Comparison of ENCODE assay signal across 9 mouse cellular contexts in the genomic region with DNA sequence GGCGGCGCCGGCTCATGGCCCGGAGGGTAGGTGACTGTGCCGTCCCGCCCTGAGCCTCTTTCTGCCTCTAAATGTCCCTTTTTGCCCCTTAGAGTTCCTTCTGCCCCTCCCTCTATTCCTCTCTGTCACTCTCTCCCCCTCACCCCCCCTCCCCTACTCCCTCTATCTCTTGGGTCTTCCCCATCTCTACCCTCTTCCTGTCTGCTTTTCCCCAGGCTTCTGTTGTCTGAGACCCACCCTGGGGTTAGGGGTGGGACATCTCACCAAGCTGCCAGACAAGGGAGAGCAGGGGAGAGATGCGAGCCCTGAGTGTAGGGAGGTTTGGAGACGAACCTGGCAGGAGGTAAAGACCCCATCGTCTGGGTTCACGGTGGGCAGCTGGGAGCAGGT. TPM values are rescaled to one million over a fixed set of nuclear protein-coding genes. Genes with fewer than 3 reads are reported as not detected.
A peak's percentile ranks its signal among the peaks of the same experiment; 100 is the strongest.
DNase-seq lines count a peak whose midpoint lies in the region; ATAC-seq and TF ChIP-seq lines count a peak whose summit lies in the region.
"Had no signal": no experiment of that assay in that cellular context is flagged by ENCODE, and none has a peak within 500 bp of the region (broad histone marks: within the 10 kb centered on the region; RNA-seq: fewer than 3 reads in every experiment).

No protein-coding gene starts in this region.

- H3K27ac ChIP-seq in heart, embryonic 12.5 days (ENCODE audit: poor library complexity, severe bottlenecking) = no peak overlapping the region
- no peak overlapping the region for H3K27ac ChIP-seq in ES-E14 (ENCODE audit: insufficient read depth, low read depth, low read length, poor library complexity, severe bottlenecking)
- peak overlapping the region; percentile 97 for H3K27ac ChIP-seq in hindbrain, embryonic 11.5 days (ENCODE audit: low read depth, low read length)
- peak overlapping the region; percentile 89 for H3K27ac ChIP-seq in midbrain, embryonic 13.5 days

- 0% methylated on average over 10 of the region's 10 CpGs for whole genome bisulfite sequencing in heart, embryonic 12.5 days
- 0% methylated on average over 10 of the region's 10 CpGs for WGBS in hindbrain, embryonic 11.5 days
- under 1% methylated on average over 10 of the region's 10 CpGs for WGBS in midbrain, embryonic 13.5 days

- no peaks in the 10 kb centered on the region for H3K9me3 ChIP-seq in heart, embryonic 12.5 days (replicated peaks)
- no peaks in the 10 kb centered on the region for H3K9me3 ChIP-seq in ES-E14 (ENCODE audit: control insufficient read depth, insufficient read depth, low read depth, low read length)
- H3K9me3 ChIP-seq in hindbrain, embryonic 11.5 days (ENCODE audit: control insufficient read depth, low read length) = no peaks in the 10 kb centered on the region
- no peaks in the 10 kb centered on the region for H3K9me3 ChIP-seq in midbrain, embryonic 13.5 days

- peak overlapping the region; percentile 81 for H3K9ac ChIP-seq in heart, embryonic 12.5 days
- peak overlapping the region; percentile 66 for H3K9ac ChIP-seq in ES-E14 (ENCODE audit: insufficient read depth, low read depth, low read length, poor library complexity, severe bottlenecking)
- peak overlapping the region; percentile 74 for H3K9ac ChIP-seq in hindbrain, embryonic 11.5 days (ENCODE audit: low read depth, low read length)
- H3K9ac ChIP-seq in midbrain, embryonic 13.5 days (replicated peaks) = peak overlapping the region; percentile 91

- no peak for DNase-seq in heart, adult 8-10 months (ENCODE audit: low spot score)
- DNase-seq in ES-E14 (ENCODE audit: low read depth, low spot score) = no peak
- DNase-seq in hindbrain, embryonic 11.5 days (ENCODE audit: low spot score) = no peak
- no peak for DNase-seq in frontal cortex, postnatal 36 days (ENCODE audit: low spot score in 2 of 2)
- DNase-seq in layer of hippocampus, adult 11-12 months (ENCODE audit: low spot score) = no peak

- peak overlapping the region; percentile 78 for H3K4me3 ChIP-seq in heart, embryonic 12.5 days
- peak overlapping the region; percentile 66 to 80 for H3K4me3 ChIP-seq in ES-E14 (ENCODE audit: insufficient read depth in 1 of 2, low read depth in 1 of 2, low read length in 2 of 2, poor library complexity in 1 of 2, severe bottlenecking in 1 of 2)
- H3K4me3 ChIP-seq in hindbrain, embryonic 11.5 days (ENCODE audit: low read depth, low read length) = peak overlapping the region; percentile 69
- peak overlapping the region; percentile 88 for H3K4me3 ChIP-seq in midbrain, embryonic 13.5 days (replicated peaks)

- peak overlapping the region; percentile 95 for H3K4me2 ChIP-seq in heart, embryonic 12.5 days
- H3K4me2 ChIP-seq in hindbrain, embryonic 11.5 days (replicated peaks; ENCODE audit: low read depth, low read length) = peak overlapping the region; percentile 67
- peak overlapping the region; percentile 84 for H3K4me2 ChIP-seq in midbrain, embryonic 13.5 days (replicated peaks)

- in situ Hi-C loops in ES-E14 (cut with MboI; ENCODE audit: low sequenced_read_pairs in 2 of 2, unreplicated experiment in 2 of 2) = no loop called here

- peaks cover 31% of the 10 kb centered on the region for H3K4me1 ChIP-seq in heart, embryonic 12.5 days (replicated peaks)
- H3K4me1 ChIP-seq in ES-E14 (ENCODE audit: control insufficient read depth in 2 of 2, insufficient read depth in 2 of 2, low read length in 2 of 2, poor library complexity in 1 of 2) = peaks cover 0 to 3% of the 10 kb centered on the region in 2 experiments; a peak in 2 of 4 replicates
- H3K4me1 ChIP-seq in hindbrain, embryonic 11.5 days (replicated peaks; ENCODE audit: control insufficient read depth, insufficient read depth, low read length) = peaks cover 16% of the 10 kb centered on the region
- H3K4me1 ChIP-seq in midbrain, embryonic 13.5 days (replicated peaks) = peaks cover 51% of the 10 kb centered on the region

- H3K36me3 ChIP-seq in heart, embryonic 12.5 days = peaks cover 16% of the 10 kb centered on the region
- no peaks in the 10 kb centered on the region for H3K36me3 ChIP-seq in ES-E14 (ENCODE audit: control insufficient read depth, insufficient read depth, low read length, poor library complexity, severe bottlenecking)
- peaks cover 15% of the 10 kb centered on the region; the same call in 1 of the 2 replicates for H3K36me3 ChIP-seq in hindbrain, embryonic 11.5 days (ENCODE audit: control insufficient read depth, insufficient read depth, low read length)
- peaks cover 34% of the 10 kb centered on the region for H3K36me3 ChIP-seq in midbrain, embryonic 13.5 days

- 0 out of 2 replicates have a peak, but pooled peaks cover 8% of the 10 kb centered on the region for H3K27me3 ChIP-seq in heart, embryonic 12.5 days (replicated peaks)
- no peaks in the 10 kb centered on the region for H3K27me3 ChIP-seq in hindbrain, embryonic 11.5 days (ENCODE audit: control insufficient read depth, insufficient read depth, low read length)
- no peaks in the 10 kb centered on the region for H3K27me3 ChIP-seq in midbrain, embryonic 13.5 days

- ATAC-seq in heart, embryonic 12.5 days (ENCODE audit: insufficient number of reproducible peaks, low FRiP score) = no peak; the same call in none of the 2 replicates
- no peak; the same call in 1 of the 2 replicates for ATAC-seq in hindbrain, embryonic 11.5 days (ENCODE audit: low FRiP score)
- ATAC-seq in midbrain, embryonic 13.5 days = peak; percentile 46
- no peak for ATAC-seq in erythroid progenitor cell, adult 5-6 weeks (replicated peaks; ENCODE audit: low FRiP score, poor library complexity, severe bottlenecking)

TF ChIP-seq in ES-E14, 5 proteins besides CTCF, POLR2A, EP300 and RAD21:
- TF ChIP-seq CHD2 (IDR thresholded peaks at IDR 0.05; ENCODE audit: low read depth, low read length) (no peak), ZC3H11A (IDR thresholded peaks at IDR 0.05; ENCODE audit: borderline replicate concordance, low read depth, low read length) (no peak), MAFK (IDR thresholded peaks at IDR 0.05; ENCODE audit: insufficient read depth, low read depth, low read length) (no peak), HCFC1 (IDR thresholded peaks at IDR 0.05; ENCODE audit: borderline replicate concordance, insufficient read depth, low read length) (no peak), ZNF384 (IDR thresholded peaks at IDR 0.05; ENCODE audit: low read depth, low read length) (no peak)

RNA-seq across cellular contexts. Expression of a gene that starts 0.6 kb away (rescaled TPM):
- 18.2 and 21.5 TPM in 2 replicates for polyA plus RNA-seq in heart, embryonic 12.5 days (2016; fragmentation: Nextera tagmentation; extraction: Ambion mirVana)
- total RNA-seq in heart, adult 8-10 months (2022) = 1 to 10 TPM; 4.7 to 6.1 (median 5.2) TPM
- total RNA-seq in ES-E14 (2012; rRNA removed) = 2.6 and 3.8 TPM in 2 replicates
- polyA plus RNA-seq in hindbrain, embryonic 11.5 days (2014; fragmentation: Nextera tagmentation; extraction: Ambion mirVana) = 122 and 135 TPM in 2 replicates
- polyA plus RNA-seq in midbrain, embryonic 13.5 days (2015; fragmentation: Nextera tagmentation; extraction: Ambion mirVana) = 158 and 160 TPM in 2 replicates
- total RNA-seq in erythroid progenitor cell, adult 5-6 weeks (2015; ENCODE audit: low replicate concordance) = 1.3 TPM in 1 of 2 replicates, not detected in the other
- not detected in 2 replicates for total RNA-seq in erythroid progenitor cell, adult 5-6 weeks (2017; ENCODE audit: low replicate concordance)

RNA-seq across cellular contexts. Expression of a gene that starts 45.9 kb away (rescaled TPM):
- polyA plus RNA-seq in heart, embryonic 12.5 days (2016; fragmentation: Nextera tagmentation; extraction: Ambion mirVana) = 0.28 and 0.30 TPM in 2 replicates
- under 1 TPM; 0.66 to 0.84 (median 0.70) TPM for total RNA-seq in heart, adult 8-10 months (2022)
- 3.1 and 7.8 TPM in 2 replicates for total RNA-seq in ES-E14 (2012; rRNA removed)
- polyA plus RNA-seq in hindbrain, embryonic 11.5 days (2014; fragmentation: Nextera tagmentation; extraction: Ambion mirVana) = 0.84 and 1.0 TPM in 2 replicates
- 0.66 and 1.1 TPM in 2 replicates for polyA plus RNA-seq in midbrain, embryonic 13.5 days (2015; fragmentation: Nextera tagmentation; extraction: Ambion mirVana)
- total RNA-seq in erythroid progenitor cell, adult 5-6 weeks (2015; ENCODE audit: low replicate concordance) = not detected in 2 replicates
- 0.26 TPM in 1 of 2 replicates, not detected in the other for total RNA-seq in erythroid progenitor cell, adult 5-6 weeks (2017; ENCODE audit: low replicate concordance)
- total RNA-seq: monocyte, adult 5-6 weeks had no signal

RNA-seq across cellular contexts. Expression of a gene that starts 46.3 kb away (rescaled TPM):
- 11.9 and 13.0 TPM in 2 replicates for polyA plus RNA-seq in heart, embryonic 12.5 days (2016; fragmentation: Nextera tagmentation; extraction: Ambion mirVana)
- 1 to 10 TPM; 6.6 to 9.5 (median 8.0) TPM for total RNA-seq in heart, adult 8-10 months (2022)
- total RNA-seq in ES-E14 (2012; rRNA removed) = 8.6 and 11.0 TPM in 2 replicates
- 7.9 and 9.1 TPM in 2 replicates for polyA plus RNA-seq in hindbrain, embryonic 11.5 days (2014; fragmentation: Nextera tagmentation; extraction: Ambion mirVana)
- polyA plus RNA-seq in midbrain, embryonic 13.5 days (2015; fragmentation: Nextera tagmentation; extraction: Ambion mirVana) = 15.6 and 16.8 TPM in 2 replicates
- 2.5 and 2.9 TPM in 2 replicates for total RNA-seq in erythroid progenitor cell, adult 5-6 weeks (2015; ENCODE audit: low replicate concordance)
- total RNA-seq in erythroid progenitor cell, adult 5-6 weeks (2017; ENCODE audit: low replicate concordance) = 0.76 and 4.6 TPM in 2 replicates

RNA-seq across cellular contexts. Expression of a gene that starts 55.8 kb away (rescaled TPM):
- 29.4 and 31.0 TPM in 2 replicates for polyA plus RNA-seq in heart, embryonic 12.5 days (2016; fragmentation: Nextera tagmentation; extraction: Ambion mirVana)
- 10 to 100 TPM; 20.1 to 25.7 (median 23.5) TPM for total RNA-seq in heart, adult 8-10 months (2022)
- 15.4 and 20.0 TPM in 2 replicates for total RNA-seq in ES-E14 (2012; rRNA removed)
- 21.7 and 23.1 TPM in 2 replicates for polyA plus RNA-seq in hindbrain, embryonic 11.5 days (2014; fragmentation: Nextera tagmentation; extraction: Ambion mirVana)
- 39.6 and 41.2 TPM in 2 replicates for polyA plus RNA-seq in midbrain, embryonic 13.5 days (2015; fragmentation: Nextera tagmentation; extraction: Ambion mirVana)
- total RNA-seq in erythroid progenitor cell, adult 5-6 weeks (2015; ENCODE audit: low replicate concordance) = 2.9 and 8.6 TPM in 2 replicates
- total RNA-seq in erythroid progenitor cell, adult 5-6 weeks (2017; ENCODE audit: low replicate concordance) = 2.2 and 5.2 TPM in 2 replicates

Comparison
In these comparisons a context has a peak if more than half of its experiments do, and no peak if none do; other contexts are left out.
1. H3K27ac ChIP-seq: peak in hindbrain, embryonic 11.5 days (single experiment) and midbrain, embryonic 13.5 days (single experiment); none in heart, embryonic 12.5 days (single experiment) and ES-E14 (single experiment).
2. Peak in every context shown above with its lines, with median percentiles within 50 percentile points of each other: H3K4me2 ChIP-seq, H3K4me3 ChIP-seq and H3K9ac ChIP-seq.